Mouse (Mus musculus): ENCODE measurements around the gene Atp2b2. TPM values are rescaled to one million over a fixed set of nuclear protein-coding genes. Genes with fewer than 3 reads are reported as not detected.

The Atp2b2 gene
- polyA plus RNA-seq (2015; fragmentation: Nextera tagmentation; extraction: Ambion mirVana), result 13.4 and 13.5 TPM in 2 replicates

DNA sequence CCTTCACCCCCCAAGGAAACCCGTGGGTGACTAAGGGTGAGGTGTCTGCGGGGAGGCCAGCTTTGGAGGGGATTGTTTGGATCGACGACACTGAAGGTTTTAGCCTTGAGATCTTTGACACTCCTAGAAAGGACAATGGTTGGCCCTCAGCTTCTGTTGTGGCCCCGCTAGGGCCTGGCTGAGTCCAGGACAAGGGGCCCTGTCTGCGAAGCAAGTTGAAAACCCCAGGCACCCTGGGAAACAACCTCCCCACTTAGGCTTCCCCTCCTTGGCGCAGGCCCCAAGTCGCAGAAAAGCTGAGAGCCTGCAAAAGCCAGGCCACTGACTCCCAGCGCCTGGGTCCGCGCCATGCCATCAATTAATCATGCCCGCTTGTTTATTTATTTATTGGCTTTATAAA is at the start of gene Atp2b2:
Atp2b2 (minus strand) TSS at position 282 of the 400 bp plus-strand sequence.
- peaks cover 7% of the 10 kb centered on the region for H3K4me1 ChIP-seq (replicated peaks)
- peaks cover 45% of the 10 kb centered on the region for H3K27me3 ChIP-seq
- H3K9ac ChIP-seq (replicated peaks), result peak within 1 kb of the TSS; percentile 77
- H3K27ac ChIP-seq, result no peak within 1 kb of the TSS
- H3K4me2 ChIP-seq (replicated peaks), result peak within 1 kb of the TSS; percentile 89
- 31% methylated on average over 12 of the region's 12 CpGs for WGBS
- peak; percentile 44 for ATAC-seq
- peak within 1 kb of the TSS; percentile 59 for H3K4me3 ChIP-seq (replicated peaks)
- H3K9me3 ChIP-seq, result no peaks in the 10 kb centered on the region
- H3K36me3 ChIP-seq, result no peaks in the 10 kb centered on the region

DNA sequence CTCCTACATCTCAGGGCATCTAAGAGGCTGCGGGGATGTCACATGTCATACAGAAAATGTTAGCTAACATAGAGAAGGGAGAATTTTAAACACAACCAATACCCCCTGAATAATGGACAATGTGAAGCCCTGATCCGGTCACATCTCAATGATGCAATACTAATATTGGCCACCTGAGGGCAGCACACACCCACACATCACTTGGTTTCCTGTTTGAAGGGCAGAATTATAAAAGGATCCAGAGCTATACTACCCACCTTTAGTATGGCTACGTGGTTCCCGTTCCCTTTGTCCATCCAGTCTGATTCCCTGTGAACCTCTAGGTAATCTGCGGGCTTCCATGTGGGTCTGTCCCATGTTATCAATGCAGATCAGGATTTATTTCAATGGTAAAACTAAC is 47.2 kb upstream of the Atp2b2 start:
- Histone ChIP-seq H3K27me3 (peaks cover 48% of the 10 kb centered on the region), H3K9ac (replicated peaks) (no peak overlapping the region), H3K4me2 (replicated peaks) (no peak overlapping the region), H3K4me1 (replicated peaks) (peaks cover 23% of the 10 kb centered on the region), H3K4me3 (replicated peaks) (no peak overlapping the region), H3K36me3 (no peaks in the 10 kb centered on the region), H3K27ac (no peak overlapping the region), H3K9me3 (no peaks in the 10 kb centered on the region)
- WGBS, result 12% methylated on average over 5 of the region's 5 CpGs
- peak; percentile 60 for ATAC-seq

GRCm38 (mm10) chr6:114087106-114087505 is 44.7 kb upstream of the Atp2b2 start:
- WGBS, result 23% methylated on average over 7 of the region's 7 CpGs
- no peak overlapping the region for H3K27ac ChIP-seq
- H3K36me3 ChIP-seq, result no peaks in the 10 kb centered on the region
- H3K4me3 ChIP-seq (replicated peaks), result no peak overlapping the region
- H3K4me1 ChIP-seq (replicated peaks), result peaks cover 3% of the 10 kb centered on the region
- no peak for ATAC-seq
- H3K9ac ChIP-seq (replicated peaks), result no peak overlapping the region
- H3K4me2 ChIP-seq (replicated peaks), result no peak overlapping the region
- peaks cover 46% of the 10 kb centered on the region for H3K27me3 ChIP-seq
- no peaks in the 10 kb centered on the region for H3K9me3 ChIP-seq

DNA sequence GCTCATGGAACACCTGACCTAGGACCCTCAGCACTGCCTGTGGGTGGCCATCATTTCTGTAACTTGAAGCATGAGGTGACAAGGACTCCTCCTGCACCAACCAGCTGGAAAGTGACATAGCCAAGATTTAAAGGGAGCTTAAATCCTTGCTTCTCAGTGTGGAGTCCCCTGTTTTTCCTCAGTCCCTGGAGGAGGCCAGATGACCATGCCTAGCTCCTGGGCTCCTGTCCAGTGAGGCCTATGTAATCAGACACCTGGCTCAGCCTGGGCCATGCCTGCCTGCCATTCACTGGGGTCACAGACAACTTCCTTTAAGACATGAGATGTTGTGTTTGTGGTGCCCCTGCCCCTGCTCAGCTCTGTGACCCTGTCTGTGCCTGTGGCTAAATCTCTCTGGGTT is 36.1 kb upstream of the Atp2b2 start:
- no peak for ATAC-seq

DNA sequence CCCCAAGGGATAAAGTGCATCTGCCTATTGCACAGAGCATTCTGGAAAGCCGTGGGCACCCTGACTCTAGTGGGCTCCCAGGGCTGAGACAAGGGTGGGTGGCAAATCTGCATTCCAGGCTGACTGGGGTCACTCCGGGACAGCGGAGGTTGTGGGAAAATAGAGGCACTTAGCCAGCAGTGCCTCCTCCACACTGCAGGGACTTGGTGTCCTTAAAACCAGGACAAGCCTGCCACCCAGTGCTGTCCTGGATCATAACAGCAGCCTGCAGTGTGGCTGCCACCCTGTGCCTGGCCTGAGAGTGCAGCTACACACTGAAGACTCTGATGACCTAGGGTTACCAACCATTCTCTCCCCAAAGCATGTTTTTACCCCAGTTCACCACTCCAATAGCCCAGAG is 34.1 kb upstream of the Atp2b2 start:
- Histone ChIP-seq H3K27me3 (0 out of 2 replicates have a peak, but pooled peaks cover 4% of the 10 kb centered on the region), H3K36me3 (no peaks in the 10 kb centered on the region), H3K9ac (replicated peaks) (no peak overlapping the region), H3K4me3 (replicated peaks) (no peak overlapping the region), H3K4me1 (replicated peaks) (no peaks in the 10 kb centered on the region), H3K9me3 (no peaks in the 10 kb centered on the region), H3K27ac (no peak overlapping the region), H3K4me2 (replicated peaks) (no peak overlapping the region)
- peak; percentile 90 for ATAC-seq
- 60% methylated on average over 3 of the region's 3 CpGs for WGBS

More for the DNA sequence above, 36.1 kb upstream of the Atp2b2 start:
- Histone ChIP-seq H3K36me3 (no peaks in the 10 kb centered on the region), H3K27me3 (no peaks in the 10 kb centered on the region), H3K4me3 (replicated peaks) (no peak overlapping the region), H3K4me2 (replicated peaks) (no peak overlapping the region), H3K4me1 (replicated peaks) (no peaks in the 10 kb centered on the region), H3K9ac (replicated peaks) (no peak overlapping the region), H3K27ac (no peak overlapping the region), H3K9me3 (no peaks in the 10 kb centered on the region)

DNA sequence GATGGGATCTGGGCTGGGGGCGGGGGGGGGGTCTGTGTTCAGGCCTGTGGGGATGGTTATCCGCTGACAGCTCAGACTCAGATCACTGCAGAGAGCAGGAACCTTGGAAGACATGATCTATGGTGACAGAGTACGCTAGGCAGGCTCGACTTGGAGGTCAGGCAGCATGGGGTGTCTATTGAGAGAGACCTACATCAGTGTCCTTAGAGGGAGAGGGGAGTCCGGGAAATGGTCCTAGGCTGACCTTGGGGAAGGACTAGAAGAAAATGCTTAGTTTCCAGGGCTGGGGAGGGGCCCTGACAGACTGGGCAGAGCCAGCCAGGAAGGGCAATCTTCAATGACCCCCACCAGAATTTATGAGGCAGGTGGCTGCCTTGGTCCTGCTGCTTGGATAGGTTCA is 33.6 kb upstream of the Atp2b2 start:
- no peaks in the 10 kb centered on the region for H3K36me3 ChIP-seq

DNA sequence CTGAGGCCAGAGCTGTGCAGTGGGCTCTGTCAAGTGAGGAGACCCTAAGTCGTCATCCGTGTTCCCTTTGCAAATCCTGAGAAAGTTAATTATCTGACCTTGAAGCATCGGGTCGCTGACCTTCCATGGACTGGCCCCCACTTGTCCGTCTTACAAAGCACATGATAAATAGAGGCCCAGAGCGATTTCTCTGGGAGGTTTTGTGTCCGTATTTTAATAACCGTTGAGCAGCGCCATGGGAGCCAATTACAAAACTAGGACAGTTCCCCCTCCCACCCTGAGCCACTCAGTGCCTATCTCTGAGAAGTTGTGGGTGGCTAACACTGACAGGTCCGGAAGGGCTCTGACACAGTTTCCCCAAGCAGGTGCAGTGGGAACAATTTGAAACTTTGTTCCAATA is 32.5 kb upstream of the Atp2b2 start:
- Histone ChIP-seq H3K9ac (replicated peaks) (no peak overlapping the region), H3K4me2 (replicated peaks) (no peak overlapping the region), H3K4me3 (replicated peaks) (no peak overlapping the region), H3K36me3 (no peaks in the 10 kb centered on the region), H3K9me3 (no peaks in the 10 kb centered on the region), H3K27me3 (0 out of 2 replicates have a peak, but pooled peaks cover 4% of the 10 kb centered on the region), H3K4me1 (replicated peaks) (no peaks in the 10 kb centered on the region), H3K27ac (no peak overlapping the region)
- no peak for ATAC-seq
- 47% methylated on average over 10 of the region's 10 CpGs for WGBS

More for the DNA sequence above, 33.6 kb upstream of the Atp2b2 start:
- no peak for ATAC-seq
- Histone ChIP-seq H3K9ac (replicated peaks) (no peak overlapping the region), H3K27me3 (0 out of 2 replicates have a peak, but pooled peaks cover 4% of the 10 kb centered on the region), H3K4me3 (replicated peaks) (no peak overlapping the region), H3K9me3 (no peaks in the 10 kb centered on the region), H3K27ac (no peak overlapping the region), H3K4me1 (replicated peaks) (no peaks in the 10 kb centered on the region), H3K4me2 (replicated peaks) (no peak overlapping the region)
- 67% methylated on average over 5 of the region's 5 CpGs for WGBS

DNA sequence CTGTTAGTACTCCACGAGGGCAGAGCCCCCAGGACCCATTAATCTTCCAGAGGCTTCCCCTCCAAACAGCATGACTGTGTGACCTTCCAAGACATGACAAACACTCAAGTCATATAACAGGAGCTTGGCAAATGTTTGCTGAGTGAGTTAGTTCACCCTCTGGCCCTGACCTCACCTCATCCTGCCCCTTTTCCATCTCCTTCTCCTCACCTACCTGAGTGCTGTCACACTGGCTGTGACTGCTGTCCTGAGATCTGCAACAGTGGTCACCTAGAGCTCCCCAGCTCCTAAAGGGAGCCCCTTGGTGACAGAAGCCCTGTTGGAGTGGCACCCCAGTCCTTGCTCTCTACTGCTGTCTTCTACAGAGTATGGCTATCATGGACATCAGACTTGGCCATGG is 31.8 kb upstream of the Atp2b2 start:
- H3K4me3 ChIP-seq (replicated peaks), result no peak overlapping the region
- H3K27ac ChIP-seq, result no peak overlapping the region
- no peak overlapping the region for H3K9ac ChIP-seq (replicated peaks)
- H3K4me1 ChIP-seq (replicated peaks), result no peaks in the 10 kb centered on the region
- H3K27me3 ChIP-seq, result 0 out of 2 replicates have a peak, but pooled peaks cover 4% of the 10 kb centered on the region
- no peak overlapping the region for H3K4me2 ChIP-seq (replicated peaks)
- H3K36me3 ChIP-seq, result no peaks in the 10 kb centered on the region
- no peak for ATAC-seq
- H3K9me3 ChIP-seq, result no peaks in the 10 kb centered on the region
- 47% methylated on average over 1 of the region's 1 CpGs for WGBS

DNA sequence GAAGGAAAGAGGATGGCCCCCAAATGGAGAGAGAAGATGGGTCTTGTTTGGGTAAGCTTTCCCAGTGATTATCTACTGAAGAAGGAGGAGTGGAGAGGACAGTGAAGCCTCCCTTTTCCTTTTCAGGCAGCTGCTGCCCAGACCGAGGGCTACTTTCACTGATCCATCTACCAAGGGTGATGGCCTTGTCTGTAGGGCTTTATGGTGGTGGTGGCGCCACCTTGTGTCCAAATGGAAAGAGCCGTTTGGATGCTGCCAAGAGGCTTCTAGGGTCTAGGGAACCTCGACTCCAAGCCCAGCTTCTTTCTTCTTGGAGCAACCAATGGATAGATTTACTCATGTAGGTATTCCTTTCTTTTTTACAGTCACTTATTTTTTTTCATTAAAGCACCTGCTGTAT is 29.2 kb upstream of the Atp2b2 start:
- no peaks in the 10 kb centered on the region for H3K36me3 ChIP-seq
- no peak overlapping the region for H3K27ac ChIP-seq
- H3K9ac ChIP-seq (replicated peaks), result no peak overlapping the region
- H3K4me3 ChIP-seq (replicated peaks), result no peak overlapping the region
- H3K4me2 ChIP-seq (replicated peaks), result no peak overlapping the region
- H3K4me1 ChIP-seq (replicated peaks), result no peaks in the 10 kb centered on the region
- ATAC-seq, result peak; percentile 45; the same call in 1 of the 2 replicates
- H3K27me3 ChIP-seq, result 0 out of 2 replicates have a peak, but pooled peaks cover 4% of the 10 kb centered on the region
- WGBS, result 8% methylated on average over 4 of the region's 4 CpGs
- no peaks in the 10 kb centered on the region for H3K9me3 ChIP-seq

DNA sequence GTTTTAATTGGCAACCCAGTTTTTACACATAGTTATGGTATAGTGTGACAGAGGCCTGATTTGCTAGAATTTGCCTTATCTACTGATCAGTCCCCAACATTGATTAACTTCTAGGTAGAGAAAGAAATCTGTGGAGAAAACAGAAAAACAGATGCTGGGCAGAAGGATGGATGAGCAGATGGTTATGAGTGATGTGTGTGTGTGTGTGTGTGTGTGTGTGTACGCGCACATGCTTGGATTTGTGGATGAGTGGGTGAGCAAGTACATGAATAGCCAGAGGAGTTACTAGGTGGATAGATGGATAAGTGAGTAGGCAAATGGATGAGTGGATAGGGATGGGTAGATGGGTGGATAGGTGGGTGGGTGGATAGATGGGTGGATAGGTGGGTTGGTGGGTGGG is 20.7 kb upstream of the Atp2b2 start:
- no peaks in the 10 kb centered on the region for H3K9me3 ChIP-seq
- WGBS, result 100% methylated on average over 2 of the region's 2 CpGs
- 0 out of 2 replicates have a peak, but pooled peaks cover 2% of the 10 kb centered on the region for H3K4me1 ChIP-seq (replicated peaks)
- H3K9ac ChIP-seq (replicated peaks), result no peak overlapping the region
- H3K27ac ChIP-seq, result no peak overlapping the region
- no peaks in the 10 kb centered on the region for H3K27me3 ChIP-seq
- no peak for ATAC-seq
- H3K4me3 ChIP-seq (replicated peaks), result no peak overlapping the region
- H3K36me3 ChIP-seq, result no peaks in the 10 kb centered on the region
- no peak overlapping the region for H3K4me2 ChIP-seq (replicated peaks)

DNA sequence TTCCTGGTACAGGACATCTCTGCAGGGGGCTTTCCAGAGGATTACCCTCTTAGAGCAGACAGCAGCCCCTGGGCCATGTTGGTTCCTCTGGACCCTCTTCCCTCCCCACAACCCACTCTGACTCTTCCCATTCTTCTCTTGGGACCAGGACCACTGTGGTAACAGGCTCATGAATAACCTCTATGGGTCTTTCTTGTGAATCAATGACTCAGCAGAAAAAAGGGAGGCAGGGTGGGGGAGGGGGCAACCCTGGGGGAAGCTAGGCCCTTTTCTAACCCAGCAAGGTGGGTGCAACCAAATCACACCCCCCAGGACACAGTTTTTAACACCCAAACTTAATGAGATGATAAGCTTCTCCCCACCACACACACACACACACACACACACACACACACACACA is 20.3 kb upstream of the Atp2b2 start:
- no peak overlapping the region for H3K27ac ChIP-seq
- H3K36me3 ChIP-seq, result no peaks in the 10 kb centered on the region
- H3K4me2 ChIP-seq (replicated peaks), result no peak overlapping the region
- H3K9ac ChIP-seq (replicated peaks), result no peak overlapping the region
- ATAC-seq, result no peak
- 0 out of 2 replicates have a peak, but pooled peaks cover 3% of the 10 kb centered on the region for H3K4me1 ChIP-seq (replicated peaks)
- H3K4me3 ChIP-seq (replicated peaks), result no peak overlapping the region
- H3K9me3 ChIP-seq, result no peaks in the 10 kb centered on the region
- H3K27me3 ChIP-seq, result no peaks in the 10 kb centered on the region

DNA sequence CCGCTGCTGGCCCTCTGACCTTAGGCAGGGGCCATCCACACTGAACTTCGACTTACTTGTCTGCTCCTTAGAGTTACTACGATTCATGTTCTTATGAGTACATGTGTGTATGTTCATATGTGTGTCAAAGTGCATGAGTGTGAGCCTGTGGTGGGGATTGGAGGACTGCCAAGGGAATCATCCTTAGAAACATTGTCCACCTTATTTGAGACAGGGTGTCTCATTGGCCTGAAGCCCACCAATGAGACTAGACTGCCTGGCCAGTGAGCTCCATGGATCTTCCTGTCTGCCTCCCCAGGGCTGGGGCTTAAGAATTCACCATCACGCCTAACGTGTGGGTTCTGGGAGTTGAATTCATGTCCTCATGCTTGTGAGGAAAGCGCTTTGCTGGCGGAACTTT is 16.8 kb upstream of the Atp2b2 start:
- H3K4me3 ChIP-seq (replicated peaks), result no peak overlapping the region
- no peak for ATAC-seq
- no peak overlapping the region for H3K4me2 ChIP-seq (replicated peaks)
- 0 out of 2 replicates have a peak, but pooled peaks cover 3% of the 10 kb centered on the region for H3K4me1 ChIP-seq (replicated peaks)
- no peaks in the 10 kb centered on the region for H3K27me3 ChIP-seq
- no peaks in the 10 kb centered on the region for H3K9me3 ChIP-seq
- no peaks in the 10 kb centered on the region for H3K36me3 ChIP-seq
- no peak overlapping the region for H3K27ac ChIP-seq
- H3K9ac ChIP-seq (replicated peaks), result no peak overlapping the region
- WGBS, result 83% methylated on average over 7 of the region's 7 CpGs
